Mouse (Mus musculus) ES-E14 (cell line): Measurements from ENCODE around the gene Atp6v1a.

ENCODE experiments used
- CHD2 ChIP-seq: IDR thresholded peaks from 2 replicates; pipeline ENCODE4 v1.6.1; 2014; ENCODE audit warnings: mild to moderate bottlenecking, low read depth, low read length, inconsistent platforms
- HCFC1 ChIP-seq: IDR thresholded peaks from 2 replicates; pipeline ENCODE4 v1.6.1; 2012; ENCODE audit warnings: low read length, inconsistent platforms, borderline replicate concordance; ENCODE audit not compliant: insufficient read depth
- MAFK ChIP-seq: IDR thresholded peaks from 2 replicates; pipeline ENCODE4 v1.6.1; 2014; ENCODE audit warnings: mild to moderate bottlenecking, low read depth, low read length, inconsistent platforms; ENCODE audit not compliant: insufficient read depth
- ZNF384 ChIP-seq: IDR thresholded peaks from 2 replicates; pipeline ENCODE4 v1.6.1; 2012; ENCODE audit warnings: low read depth, low read length, inconsistent platforms

- no peak for TF ChIP-seq MAFK
- TF ChIP-seq ZNF384: no peak
- no peak for TF ChIP-seq HCFC1
- TF ChIP-seq CHD2: no peak
These were observed 15.1 kb upstream of the Atp6v1a start for GRCm38 (mm10) chr16:44154497-44155057.
